Mouse (Mus musculus) stomach, postnatal 0 days (tissue): ENCODE results near the gene Zkscan3. TPM values are rescaled to one million over a fixed set of nuclear protein-coding genes. Genes with fewer than 3 reads are reported as not detected.

Experiments
- ATAC-seq: fragments of 200-750 bp; cut with Nextera tagmentation; 2 replicates; pipeline ENCODE4 v1.8.0; 2017; ENCODE audit not compliant: low FRiP score, low TSS enrichment
- DNase-seq: peaks from one replicate; pipeline ENCODE4 v3.0.0-alpha.2; 2016; ENCODE audit warnings: low spot score
- H3K27ac ChIP-seq: fragments of 300-500 bp; sonication (generic); replicated peaks from 2 replicates; pipeline ENCODE4 v1.5.1; 2014; ENCODE audit warnings: mild to moderate bottlenecking, control low read depth
- H3K27me3 ChIP-seq: fragments of 300-500 bp; sonication (generic); 2 replicates; pipeline ENCODE4 v1.6.1; 2014; ENCODE audit warnings: low read length; ENCODE audit not compliant: control insufficient read depth, insufficient read depth
- H3K36me3 ChIP-seq: fragments of 300-500 bp; sonication (generic); 2 replicates; pipeline ENCODE4 v1.6.1; 2014; ENCODE audit warnings: low read length, mixed read lengths; ENCODE audit not compliant: control insufficient read depth, insufficient read depth
- H3K4me1 ChIP-seq: fragments of 300-500 bp; sonication (generic); replicated peaks from 2 replicates; pipeline ENCODE4 v1.6.1; 2014; ENCODE audit warnings: antibody characterized with exemption; ENCODE audit not compliant: control insufficient read depth, insufficient read depth
- H3K4me2 ChIP-seq: fragments of 300-500 bp; sonication (generic); replicated peaks from 2 replicates; pipeline ENCODE4 v1.6.1; 2014; ENCODE audit warnings: low read depth, mild to moderate bottlenecking, control low read depth, moderate library complexity
- H3K4me3 ChIP-seq: fragments of 300-500 bp; sonication (generic); 2 replicates; pipeline ENCODE4 v1.5.1; 2014; ENCODE audit warnings: low read depth, low read length, control low read depth
- H3K9ac ChIP-seq: fragments of 300-500 bp; sonication (generic); 2 replicates; pipeline ENCODE4 v1.6.1; 2014; ENCODE audit warnings: mild to moderate bottlenecking, low read length, control low read depth, mixed read lengths
- H3K9me3 ChIP-seq: fragments of 300-500 bp; sonication (generic); 2 replicates; pipeline ENCODE4 v1.6.1; 2016; ENCODE audit warnings: low read length; ENCODE audit not compliant: control insufficient read depth
- CTCF ChIP-seq: IDR thresholded peaks from 2 replicates; pipeline ENCODE4 v1.5.1; 2016; ENCODE audit warnings: antibody characterized with exemption, low read depth, mild to moderate bottlenecking, moderate library complexity
- EP300 ChIP-seq: optimal IDR thresholded peaks from 2 replicates; pipeline ENCODE3; 2016; ENCODE audit warnings: antibody characterized with exemption
- whole genome bisulfite sequencing: fragments of 180-500 bp; shearing (Covaris S2); extraction: QIAGEN DNeasy Blood & Tissue Kit; methylation state at CpG from one replicate; pipeline ENCODE4 v1.1.7; 2014; 5-methylcytosine and 5-hydroxymethylcytosine counted together
- polyA plus RNA-seq: library from polyadenylated mRNA; unstranded; fragments of >200 nt; fragmentation: Nextera tagmentation; extraction: Ambion mirVana; gene quantifications from 2 replicates; pipeline ENCODE4 v1.2.1, GENCODE M21; 2015

The Zkscan3 gene
- polyA plus RNA-seq, 1 experiment from 2014 or later, result 32.9 TPM

DNA sequence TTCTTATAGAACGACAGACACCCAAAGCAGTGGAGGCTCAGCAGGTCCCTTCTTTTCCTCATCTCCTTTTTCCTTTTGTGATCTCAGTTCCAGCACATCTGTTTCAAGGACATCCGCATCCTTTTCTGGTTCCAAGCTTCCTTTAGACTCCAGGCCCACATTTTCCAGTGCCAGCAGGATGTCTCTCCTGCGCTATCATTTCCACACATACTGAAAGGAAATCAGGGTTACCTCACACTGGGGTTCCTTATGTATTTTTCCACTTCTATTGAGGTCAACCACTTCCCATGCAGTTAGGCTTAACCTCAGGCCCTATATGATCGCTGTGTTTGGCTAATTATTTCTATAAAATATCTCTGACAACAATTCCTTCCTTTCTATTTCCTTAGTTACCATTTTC lies 32.9 kb upstream of the Zkscan3 start:
- no peak for TF ChIP-seq EP300
- no peak for TF ChIP-seq CTCF
- no peak for ATAC-seq
- H3K27ac ChIP-seq, result no peak overlapping the region
- no peaks in the 10 kb centered on the region for H3K9me3 ChIP-seq
- no peaks in the 10 kb centered on the region for H3K27me3 ChIP-seq
- no peak for DNase-seq
- 80% methylated on average over 4 of the region's 4 CpGs for WGBS
- H3K4me3 ChIP-seq, result no peak overlapping the region
- no peak overlapping the region for H3K4me2 ChIP-seq
- no peak overlapping the region for H3K9ac ChIP-seq
- no peaks in the 10 kb centered on the region for H3K4me1 ChIP-seq
- no peaks in the 10 kb centered on the region for H3K36me3 ChIP-seq

DNA sequence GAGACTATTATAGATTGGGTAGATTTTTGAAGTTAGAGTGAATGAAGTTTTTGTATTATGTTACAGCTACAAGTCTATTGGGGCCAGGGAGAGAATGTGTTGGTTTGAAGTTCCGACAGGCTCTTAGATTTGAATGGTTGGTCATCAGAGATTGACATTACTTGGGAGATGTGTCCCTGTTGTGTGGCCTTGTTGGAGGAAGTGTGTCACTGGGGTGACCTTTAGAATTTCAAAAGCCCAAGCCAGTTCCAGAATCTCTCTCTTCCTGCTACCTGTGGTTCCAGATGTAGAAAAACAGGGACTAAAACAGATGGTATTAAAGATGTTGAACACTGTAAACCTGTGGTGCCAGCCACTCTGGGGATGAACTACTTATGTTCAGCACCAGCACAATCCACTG lies 25.1 kb upstream of the Zkscan3 start:
- H3K27ac ChIP-seq, result no peak overlapping the region
- TF ChIP-seq EP300 (no peak), CTCF (no peak)
- no peak for DNase-seq
- H3K9ac ChIP-seq, result no peak overlapping the region
- H3K9me3 ChIP-seq, result no peaks in the 10 kb centered on the region
- WGBS, result 90% methylated on average over 1 of the region's 1 CpGs
- no peaks in the 10 kb centered on the region for H3K27me3 ChIP-seq
- no peak for ATAC-seq
- H3K4me2 ChIP-seq, result no peak overlapping the region
- H3K4me3 ChIP-seq, result no peak overlapping the region
- H3K4me1 ChIP-seq, result no peaks in the 10 kb centered on the region
- no peaks in the 10 kb centered on the region for H3K36me3 ChIP-seq

DNA sequence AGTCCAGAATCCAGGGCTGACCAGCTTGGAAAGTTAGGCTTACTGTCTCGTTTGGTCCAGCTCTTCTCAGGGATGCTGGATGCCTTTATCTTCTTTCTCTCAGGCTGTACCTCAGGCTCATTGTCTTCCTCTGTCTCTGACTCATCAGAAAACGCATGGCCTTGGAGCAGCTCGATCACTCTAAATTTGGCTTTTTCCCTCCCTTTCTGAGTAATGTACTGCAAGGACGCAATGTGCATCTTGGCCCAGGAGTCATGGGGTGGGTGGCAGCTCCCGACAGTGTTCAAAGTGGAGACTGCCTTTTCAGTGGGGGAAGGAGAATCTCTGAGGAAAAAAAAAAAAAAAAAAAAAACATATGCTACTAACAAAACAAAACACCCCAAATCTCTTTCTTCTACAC lies 20.7 kb upstream of the Zkscan3 start:
- Histone ChIP-seq H3K4me1 (no peaks in the 10 kb centered on the region), H3K9ac (no peak overlapping the region), H3K27me3 (no peaks in the 10 kb centered on the region), H3K36me3 (no peaks in the 10 kb centered on the region), H3K4me3 (no peak overlapping the region), H3K27ac (no peak overlapping the region), H3K4me2 (no peak overlapping the region), H3K9me3 (no peaks in the 10 kb centered on the region)
- no peak for DNase-seq
- no peak for ATAC-seq
- WGBS, result 70% methylated on average over 5 of the region's 5 CpGs
- no peak for TF ChIP-seq CTCF
- no peak for TF ChIP-seq EP300

DNA sequence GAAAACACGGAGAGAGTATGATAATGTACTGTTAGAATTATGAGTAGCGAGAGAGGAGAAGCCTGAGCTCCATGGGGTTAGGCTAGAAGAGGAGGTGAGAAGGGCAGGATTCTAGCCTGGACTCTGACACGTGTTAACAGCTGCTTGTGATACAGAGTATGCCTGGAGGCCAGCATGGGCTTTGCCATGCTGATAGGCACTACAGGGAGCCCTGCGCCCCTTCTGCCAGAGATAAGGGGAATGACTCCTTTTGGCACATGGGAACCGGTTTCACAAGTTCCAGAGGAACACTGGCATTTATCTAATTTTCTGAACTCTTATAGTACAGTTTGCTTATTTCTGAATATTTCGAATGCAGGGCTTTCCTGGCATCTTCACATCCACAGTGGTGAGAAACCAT lies 16.3 kb upstream of the Zkscan3 start:
- peak; percentile 58; the same call in 1 of the 2 replicates for ATAC-seq
- 50% methylated on average over 6 of the region's 6 CpGs for WGBS

GRCm38 (mm10) chr13:21417298-21418010 lies 14.9 kb upstream of the Zkscan3 start:
- peak overlapping the region; percentile 41; the same call in 1 of the 2 replicates for H3K27ac ChIP-seq
- no peaks in the 10 kb centered on the region for H3K27me3 ChIP-seq
- H3K4me3 ChIP-seq, result no peak overlapping the region
- peak; percentile 71; the same call in 1 of the 2 replicates for ATAC-seq
- WGBS, result 65% methylated on average over 6 of the region's 6 CpGs
- no peak overlapping the region for H3K9ac ChIP-seq
- no peaks in the 10 kb centered on the region for H3K9me3 ChIP-seq
- H3K36me3 ChIP-seq, result no peaks in the 10 kb centered on the region
- no peak for TF ChIP-seq EP300
- TF ChIP-seq CTCF, result no peak
- no peak for DNase-seq
- H3K4me2 ChIP-seq, result no peak overlapping the region
- no peaks in the 10 kb centered on the region for H3K4me1 ChIP-seq

More for the DNA sequence above, 16.3 kb upstream of the Zkscan3 start:
- Histone ChIP-seq H3K27ac (no peak overlapping the region), H3K4me1 (no peaks in the 10 kb centered on the region), H3K4me2 (no peak overlapping the region), H3K4me3 (no peak overlapping the region), H3K36me3 (no peaks in the 10 kb centered on the region), H3K9ac (no peak overlapping the region), H3K27me3 (no peaks in the 10 kb centered on the region), H3K9me3 (no peaks in the 10 kb centered on the region)
- peak; percentile 33 for DNase-seq
- no peak for TF ChIP-seq EP300
- no peak for TF ChIP-seq CTCF

GRCm38 (mm10) chr13:21415750-21416149 lies 13.2 kb upstream of the Zkscan3 start:
- Histone ChIP-seq H3K27ac (no peak overlapping the region; the same call in 1 of the 2 replicates), H3K36me3 (no peaks in the 10 kb centered on the region), H3K9ac (no peak overlapping the region), H3K27me3 (no peaks in the 10 kb centered on the region), H3K9me3 (no peaks in the 10 kb centered on the region), H3K4me3 (no peak overlapping the region), H3K4me1 (no peaks in the 10 kb centered on the region), H3K4me2 (no peak overlapping the region)
- DNase-seq (no peak), ATAC-seq (no peak)
- WGBS, result 81% methylated on average over 2 of the region's 2 CpGs
- no peak for TF ChIP-seq CTCF
- TF ChIP-seq EP300, result no peak
